Mouse (Mus musculus) lung, adult 2 months (tissue): ENCODE results near the gene Wnt7b.

Source experiments
- CTCF ChIP-seq: fragments of 200-500 bp; IDR thresholded peaks from 2 replicates; pipeline ENCODE4 v1.5.1; 2011; ENCODE audit warnings: mild to moderate bottlenecking, low read length, control low read depth; ENCODE audit not compliant: insufficient read depth
- POLR2A ChIP-seq: fragments of 200-500 bp; IDR thresholded peaks from 2 replicates; pipeline ENCODE4 v1.6.1; 2011; ENCODE audit warnings: low read depth, mild to moderate bottlenecking, control low read depth, low read length, borderline replicate concordance; ENCODE audit errors: extremely low read depth

- TF ChIP-seq CTCF: no peak
- no peak for TF ChIP-seq POLR2A
Observed at GRCm38 (mm10) chr15:85622213-85622612, 39.9 kb upstream of the Wnt7b start.
